Mouse (Mus musculus): ENCODE data around the gene Erc2.

Erc2 gene

GRCm38 (mm10) chr14:27828089-27828488 is 205.9 kb downstream of the Erc2 start:
- Histone ChIP-seq H3K4me1 (replicated peaks; ENCODE audit: low read depth, low read length) (no peaks in the 10 kb centered on the region), H3K4me3 (replicated peaks; ENCODE audit: low read length) (no peak overlapping the region)
- no peak for TF ChIP-seq NANOG (IDR thresholded peaks at IDR 0.05; ENCODE audit: borderline replicate concordance, low read length)
- no peak for TF ChIP-seq CTCF (conservative IDR thresholded peaks at IDR 0.05; ENCODE audit: low read length)
- TF ChIP-seq POU5F1 (IDR thresholded peaks at IDR 0.05; ENCODE audit: borderline replicate concordance, low read length), result no peak

GRCm38 (mm10) chr14:27832196-27832595 is 210.0 kb downstream of the Erc2 start:
- H3K4me3 ChIP-seq (replicated peaks; ENCODE audit: low read length), result no peak overlapping the region
- no peaks in the 10 kb centered on the region for H3K9me3 ChIP-seq (ENCODE audit: low read length)

More at GRCm38 (mm10) chr14:27828089-27828488, 205.9 kb downstream of the Erc2 start:
- no peaks in the 10 kb centered on the region for H3K27me3 ChIP-seq (ENCODE audit: insufficient read depth, low read length)
- no peaks in the 10 kb centered on the region for H3K36me3 ChIP-seq (ENCODE audit: insufficient read depth, low read length)
- no peaks in the 10 kb centered on the region for H3K9me3 ChIP-seq (ENCODE audit: low read length)

GRCm38 (mm10) chr14:27835351-27835750 is 213.1 kb downstream of the Erc2 start:
- Histone ChIP-seq H3K27me3 (ENCODE audit: insufficient read depth, low read length) (no peaks in the 10 kb centered on the region), H3K9me3 (ENCODE audit: low read length) (no peaks in the 10 kb centered on the region), H3K4me3 (replicated peaks; ENCODE audit: low read length) (no peak overlapping the region), H3K4me1 (replicated peaks; ENCODE audit: low read depth, low read length) (no peaks in the 10 kb centered on the region), H3K36me3 (ENCODE audit: insufficient read depth, low read length) (no peaks in the 10 kb centered on the region)
- TF ChIP-seq POU5F1 (IDR thresholded peaks at IDR 0.05; ENCODE audit: borderline replicate concordance, low read length) (no peak), NANOG (IDR thresholded peaks at IDR 0.05; ENCODE audit: borderline replicate concordance, low read length) (no peak), CTCF (conservative IDR thresholded peaks at IDR 0.05; ENCODE audit: low read length) (no peak)

More at GRCm38 (mm10) chr14:27832196-27832595, 210.0 kb downstream of the Erc2 start:
- Histone ChIP-seq H3K36me3 (ENCODE audit: insufficient read depth, low read length) (no peaks in the 10 kb centered on the region), H3K4me1 (replicated peaks; ENCODE audit: low read depth, low read length) (no peaks in the 10 kb centered on the region), H3K27me3 (ENCODE audit: insufficient read depth, low read length) (no peaks in the 10 kb centered on the region)
- TF ChIP-seq CTCF (conservative IDR thresholded peaks at IDR 0.05; ENCODE audit: low read length) (no peak), POU5F1 (IDR thresholded peaks at IDR 0.05; ENCODE audit: borderline replicate concordance, low read length) (no peak), NANOG (IDR thresholded peaks at IDR 0.05; ENCODE audit: borderline replicate concordance, low read length) (no peak)

- Histone ChIP-seq H3K9me3 (ENCODE audit: low read length) (no peaks in the 10 kb centered on the region), H3K4me1 (replicated peaks; ENCODE audit: low read depth, low read length) (no peaks in the 10 kb centered on the region), H3K36me3 (ENCODE audit: insufficient read depth, low read length) (no peaks in the 10 kb centered on the region), H3K4me3 (replicated peaks; ENCODE audit: low read length) (no peak overlapping the region), H3K27me3 (ENCODE audit: insufficient read depth, low read length) (no peaks in the 10 kb centered on the region)
- no peak for TF ChIP-seq CTCF (conservative IDR thresholded peaks at IDR 0.05; ENCODE audit: low read length)
Observed at GRCm38 (mm10) chr14:27837601-27838105, 215.4 kb downstream of the Erc2 start.

- H3K27me3 ChIP-seq (ENCODE audit: insufficient read depth, low read length), result no peaks in the 10 kb centered on the region
- H3K36me3 ChIP-seq (ENCODE audit: insufficient read depth, low read length), result no peaks in the 10 kb centered on the region
- H3K4me3 ChIP-seq (replicated peaks; ENCODE audit: low read length), result no peak overlapping the region
- no peaks in the 10 kb centered on the region for H3K9me3 ChIP-seq (ENCODE audit: low read length)
- no peaks in the 10 kb centered on the region for H3K4me1 ChIP-seq (replicated peaks; ENCODE audit: low read depth, low read length)
- no peak for TF ChIP-seq POU5F1 (IDR thresholded peaks at IDR 0.05; ENCODE audit: borderline replicate concordance, low read length)
- no peak for TF ChIP-seq CTCF (conservative IDR thresholded peaks at IDR 0.05; ENCODE audit: low read length)
- no peak for TF ChIP-seq NANOG (IDR thresholded peaks at IDR 0.05; ENCODE audit: borderline replicate concordance, low read length)
Observed at GRCm38 (mm10) chr14:27840120-27840519, 217.9 kb downstream of the Erc2 start.

- Histone ChIP-seq H3K36me3 (ENCODE audit: insufficient read depth, low read length) (no peaks in the 10 kb centered on the region), H3K4me3 (replicated peaks; ENCODE audit: low read length) (no peak overlapping the region), H3K4me1 (replicated peaks; ENCODE audit: low read depth, low read length) (no peaks in the 10 kb centered on the region), H3K27me3 (ENCODE audit: insufficient read depth, low read length) (no peaks in the 10 kb centered on the region), H3K9me3 (ENCODE audit: low read length) (no peaks in the 10 kb centered on the region)
- TF ChIP-seq POU5F1 (IDR thresholded peaks at IDR 0.05; ENCODE audit: borderline replicate concordance, low read length) (no peak), NANOG (IDR thresholded peaks at IDR 0.05; ENCODE audit: borderline replicate concordance, low read length) (no peak), CTCF (conservative IDR thresholded peaks at IDR 0.05; ENCODE audit: low read length) (no peak)
Observed at GRCm38 (mm10) chr14:27846875-27847274, 224.6 kb downstream of the Erc2 start.

- H3K27me3 ChIP-seq (ENCODE audit: insufficient read depth, low read length), result no peaks in the 10 kb centered on the region
Observed at GRCm38 (mm10) chr14:27847291-27847690, 225.1 kb downstream of the Erc2 start.

GRCm38 (mm10) chr14:27851231-27851630 is 229.0 kb downstream of the Erc2 start:
- Histone ChIP-seq H3K36me3 (ENCODE audit: insufficient read depth, low read length) (no peaks in the 10 kb centered on the region), H3K27me3 (ENCODE audit: insufficient read depth, low read length) (no peaks in the 10 kb centered on the region), H3K4me3 (replicated peaks; ENCODE audit: low read length) (no peak overlapping the region), H3K4me1 (replicated peaks; ENCODE audit: low read depth, low read length) (no peaks in the 10 kb centered on the region), H3K9me3 (ENCODE audit: low read length) (no peaks in the 10 kb centered on the region)
- TF ChIP-seq POU5F1 (IDR thresholded peaks at IDR 0.05; ENCODE audit: borderline replicate concordance, low read length) (no peak), CTCF (conservative IDR thresholded peaks at IDR 0.05; ENCODE audit: low read length) (no peak), NANOG (IDR thresholded peaks at IDR 0.05; ENCODE audit: borderline replicate concordance, low read length) (no peak)

More at GRCm38 (mm10) chr14:27847291-27847690, 225.1 kb downstream of the Erc2 start:
- Histone ChIP-seq H3K4me1 (replicated peaks; ENCODE audit: low read depth, low read length) (no peaks in the 10 kb centered on the region), H3K36me3 (ENCODE audit: insufficient read depth, low read length) (no peaks in the 10 kb centered on the region), H3K4me3 (replicated peaks; ENCODE audit: low read length) (no peak overlapping the region), H3K9me3 (ENCODE audit: low read length) (no peaks in the 10 kb centered on the region)
- TF ChIP-seq NANOG (IDR thresholded peaks at IDR 0.05; ENCODE audit: borderline replicate concordance, low read length) (no peak), POU5F1 (IDR thresholded peaks at IDR 0.05; ENCODE audit: borderline replicate concordance, low read length) (no peak), CTCF (conservative IDR thresholded peaks at IDR 0.05; ENCODE audit: low read length) (no peak)

- Histone ChIP-seq H3K4me1 (replicated peaks; ENCODE audit: low read depth, low read length) (no peaks in the 10 kb centered on the region), H3K27me3 (ENCODE audit: insufficient read depth, low read length) (no peaks in the 10 kb centered on the region), H3K36me3 (ENCODE audit: insufficient read depth, low read length) (no peaks in the 10 kb centered on the region), H3K9me3 (ENCODE audit: low read length) (no peaks in the 10 kb centered on the region), H3K4me3 (replicated peaks; ENCODE audit: low read length) (no peak overlapping the region)
- no peak for TF ChIP-seq POU5F1 (IDR thresholded peaks at IDR 0.05; ENCODE audit: borderline replicate concordance, low read length)
- TF ChIP-seq CTCF (conservative IDR thresholded peaks at IDR 0.05; ENCODE audit: low read length), result no peak
- TF ChIP-seq NANOG (IDR thresholded peaks at IDR 0.05; ENCODE audit: borderline replicate concordance, low read length), result no peak
Observed at GRCm38 (mm10) chr14:27852606-27853005, 230.4 kb downstream of the Erc2 start.

Measured in E14TG2a.4 (cell line).